10 mouse cellular contexts compared by ENCODE assay signal in genomic region chr8:105469041-105469695, GRCm38 (mm10). TPM values are rescaled to one million over a fixed set of nuclear protein-coding genes. Genes with fewer than 3 reads are reported as not detected.
DNase-seq lines count a peak whose midpoint lies in the region; ATAC-seq and TF ChIP-seq lines count a peak whose summit lies in the region.
"Had no signal": no experiment of that assay in that cellular context is flagged by ENCODE, and none has a peak within 500 bp of the region (broad histone marks: within the 10 kb centered on the region; RNA-seq: fewer than 3 reads in every experiment).

No protein-coding gene starts in this region.

- H3K4me2 ChIP-seq in embryonic facial prominence, embryonic 14.5 days (ENCODE audit: low read depth, low read length) = 0 out of 2 replicates have a peak overlapping the region, but pooled peaks have one; percentile 54
- peak overlapping the region; percentile 57 for H3K4me2 ChIP-seq in hindbrain, embryonic 12.5 days (replicated peaks)
- H3K4me2 ChIP-seq in lung, postnatal 0 days (replicated peaks; ENCODE audit: low read depth, low read length) = peak overlapping the region; percentile 56; the same call in 1 of the 2 replicates
- peak overlapping the region; percentile 68 for H3K4me2 ChIP-seq in neural tube, embryonic 15.5 days
- H3K4me2 ChIP-seq: heart, embryonic 13.5 days had no signal

- H3K4me3 ChIP-seq in embryonic facial prominence, embryonic 14.5 days (ENCODE audit: low read depth, low read length) = no peak overlapping the region
- peak overlapping the region; percentile 41 for H3K4me3 ChIP-seq in hindbrain, embryonic 12.5 days
- no peak overlapping the region for H3K4me3 ChIP-seq in lung, postnatal 0 days (ENCODE audit: low read depth, low read length)
- peak overlapping the region; percentile 45 for H3K4me3 ChIP-seq in neural tube, embryonic 15.5 days (replicated peaks)
- H3K4me3 ChIP-seq: heart, embryonic 13.5 days; megakaryocyte, embryonic 14.5 days had no signal

- no peak for TF ChIP-seq CTCF in lung, postnatal 0 days (IDR thresholded peaks at IDR 0.05)

- 0 out of 2 replicates have a peak, but pooled peaks cover 7% of the 10 kb centered on the region for H3K36me3 ChIP-seq in embryonic facial prominence, embryonic 14.5 days (ENCODE audit: control insufficient read depth, insufficient read depth, low read length)
- peaks cover 18% of the 10 kb centered on the region for H3K36me3 ChIP-seq in hindbrain, embryonic 12.5 days
- no peaks in the 10 kb centered on the region; the same call in 1 of the 2 replicates for H3K36me3 ChIP-seq in lung, postnatal 0 days (ENCODE audit: insufficient read depth, low read length)
- peaks cover 8% of the 10 kb centered on the region; the same call in 1 of the 2 replicates for H3K36me3 ChIP-seq in neural tube, embryonic 15.5 days

- DNase-seq in ovary, adult 18-20 months (ENCODE audit: low spot score) = peak; percentile 83
- no peak for DNase-seq in ovary, postnatal 10 days (ENCODE audit: low spot score)
- peak; percentile 65 for DNase-seq in embryonic facial prominence, embryonic 14.5 days (ENCODE audit: low spot score)
- DNase-seq in lung, postnatal 0 days (ENCODE audit: low spot score) = peak; percentile 66
- no peak for DNase-seq in spleen, postnatal 10 days (ENCODE audit: low spot score in 2 of 2)
- no peak for DNase-seq in thymus, postnatal 36 days

- no peaks in the 10 kb centered on the region for H3K9me3 ChIP-seq in embryonic facial prominence, embryonic 14.5 days (ENCODE audit: control insufficient read depth, low read length)
- no peaks in the 10 kb centered on the region for H3K9me3 ChIP-seq in hindbrain, embryonic 12.5 days (replicated peaks)
- no peaks in the 10 kb centered on the region for H3K9me3 ChIP-seq in lung, postnatal 0 days (ENCODE audit: low read length)
- H3K9me3 ChIP-seq in neural tube, embryonic 15.5 days (replicated peaks) = no peaks in the 10 kb centered on the region
- H3K9me3 ChIP-seq: heart, embryonic 13.5 days; megakaryocyte, embryonic 14.5 days had no signal

- H3K9ac ChIP-seq in embryonic facial prominence, embryonic 14.5 days (ENCODE audit: low read depth, low read length) = no peak overlapping the region
- peak overlapping the region; percentile 63 for H3K9ac ChIP-seq in hindbrain, embryonic 12.5 days
- H3K9ac ChIP-seq in lung, postnatal 0 days (replicated peaks; ENCODE audit: low read depth) = no peak overlapping the region
- no peak overlapping the region; the same call in 1 of the 2 replicates for H3K9ac ChIP-seq in neural tube, embryonic 15.5 days (replicated peaks)
- H3K9ac ChIP-seq: heart, embryonic 13.5 days had no signal

- peaks cover 13% of the 10 kb centered on the region for H3K4me1 ChIP-seq in embryonic facial prominence, embryonic 14.5 days (ENCODE audit: control insufficient read depth, insufficient read depth, low read length)
- peaks cover 71% of the 10 kb centered on the region for H3K4me1 ChIP-seq in hindbrain, embryonic 12.5 days
- H3K4me1 ChIP-seq in lung, postnatal 0 days (ENCODE audit: insufficient read depth, low read depth, low read length) = peaks cover 8% of the 10 kb centered on the region; the same call in 1 of the 2 replicates
- peaks cover 64% of the 10 kb centered on the region for H3K4me1 ChIP-seq in neural tube, embryonic 15.5 days

- WGBS in embryonic facial prominence, embryonic 14.5 days = 58% methylated on average over 4 of the region's 6 CpGs
- 15% methylated on average over 6 of the region's 6 CpGs for WGBS in hindbrain, embryonic 12.5 days
- 42% methylated on average over 6 of the region's 6 CpGs for WGBS in lung, postnatal 0 days
- WGBS in neural tube, embryonic 15.5 days = 19% methylated on average over 6 of the region's 6 CpGs

- H3K27me3 ChIP-seq in embryonic facial prominence, embryonic 14.5 days (replicated peaks; ENCODE audit: control insufficient read depth, insufficient read depth, low read length) = peaks cover 14% of the 10 kb centered on the region
- H3K27me3 ChIP-seq in hindbrain, embryonic 12.5 days = peaks cover 15% of the 10 kb centered on the region
- no peaks in the 10 kb centered on the region for H3K27me3 ChIP-seq in lung, postnatal 0 days (replicated peaks; ENCODE audit: insufficient read depth, low read length)
- peaks cover 5% of the 10 kb centered on the region; the same call in 1 of the 2 replicates for H3K27me3 ChIP-seq in neural tube, embryonic 15.5 days (replicated peaks)

- peak; percentile 3; the same call in 1 of the 2 replicates for ATAC-seq in embryonic facial prominence, embryonic 14.5 days (ENCODE audit: low read depth)
- peak; percentile 62 for ATAC-seq in hindbrain, embryonic 12.5 days (ENCODE audit: low FRiP score)
- peak; percentile 14 for ATAC-seq in lung, postnatal 0 days
- peak; percentile 17; the same call in 1 of the 2 replicates for ATAC-seq in neural tube, embryonic 15.5 days (ENCODE audit: low FRiP score)

- TF ChIP-seq EP300 in lung, postnatal 0 days (IDR thresholded peaks at IDR 0.05) = no peak

- H3K27ac ChIP-seq in embryonic facial prominence, embryonic 14.5 days (replicated peaks; ENCODE audit: low read depth, low read length) = no peak overlapping the region; the same call in 1 of the 2 replicates
- peak overlapping the region; percentile 89 for H3K27ac ChIP-seq in hindbrain, embryonic 12.5 days
- H3K27ac ChIP-seq in lung, postnatal 0 days (ENCODE audit: low read length) = no peak overlapping the region
- H3K27ac ChIP-seq in neural tube, embryonic 15.5 days (replicated peaks) = peak overlapping the region; percentile 78
- H3K27ac ChIP-seq: heart, embryonic 13.5 days had no signal

RNA-seq across cellular contexts. Expression of gene Tppp3, which starts 2.2 kb away (rescaled TPM):
- polyA plus RNA-seq in embryonic facial prominence, embryonic 14.5 days (2014; fragmentation: Nextera tagmentation; extraction: Ambion mirVana) = 186 and 243 TPM in 2 replicates
- polyA plus RNA-seq in hindbrain, embryonic 12.5 days (2016; fragmentation: Nextera tagmentation; extraction: Ambion mirVana) = 162 and 186 TPM in 2 replicates
- polyA plus RNA-seq in lung, postnatal 0 days (2015; fragmentation: Nextera tagmentation; extraction: Ambion mirVana) = 675 and 696 TPM in 2 replicates
- 253 and 288 TPM in 2 replicates for polyA plus RNA-seq in neural tube, embryonic 15.5 days (2015; fragmentation: Nextera tagmentation; extraction: Ambion mirVana)

RNA-seq across cellular contexts. Expression of gene Zdhhc1, which starts 27.5 kb away (rescaled TPM):
- 30.1 and 38.6 TPM in 2 replicates for polyA plus RNA-seq in embryonic facial prominence, embryonic 14.5 days (2014; fragmentation: Nextera tagmentation; extraction: Ambion mirVana)
- polyA plus RNA-seq in hindbrain, embryonic 12.5 days (2016; fragmentation: Nextera tagmentation; extraction: Ambion mirVana) = 35.8 and 36.1 TPM in 2 replicates
- 40.6 and 41.7 TPM in 2 replicates for polyA plus RNA-seq in lung, postnatal 0 days (2015; fragmentation: Nextera tagmentation; extraction: Ambion mirVana)
- polyA plus RNA-seq in neural tube, embryonic 15.5 days (2015; fragmentation: Nextera tagmentation; extraction: Ambion mirVana) = 36.6 and 36.8 TPM in 2 replicates

RNA-seq across cellular contexts. Expression of gene Hsd11b2, which starts 49.4 kb away (rescaled TPM):
- polyA plus RNA-seq in embryonic facial prominence, embryonic 14.5 days (2014; fragmentation: Nextera tagmentation; extraction: Ambion mirVana) = 1.1 and 2.2 TPM in 2 replicates
- polyA plus RNA-seq in hindbrain, embryonic 12.5 days (2016; fragmentation: Nextera tagmentation; extraction: Ambion mirVana) = 24.2 and 24.7 TPM in 2 replicates
- 1.8 and 2.9 TPM in 2 replicates for polyA plus RNA-seq in lung, postnatal 0 days (2015; fragmentation: Nextera tagmentation; extraction: Ambion mirVana)
- 1.0 and 1.1 TPM in 2 replicates for polyA plus RNA-seq in neural tube, embryonic 15.5 days (2015; fragmentation: Nextera tagmentation; extraction: Ambion mirVana)

RNA-seq across cellular contexts. Expression of gene Lrrc36, which starts 55.8 kb away (rescaled TPM):
- polyA plus RNA-seq in embryonic facial prominence, embryonic 14.5 days (2014; fragmentation: Nextera tagmentation; extraction: Ambion mirVana) = 0.46 and 0.58 TPM in 2 replicates
- 2.1 and 3.1 TPM in 2 replicates for polyA plus RNA-seq in hindbrain, embryonic 12.5 days (2016; fragmentation: Nextera tagmentation; extraction: Ambion mirVana)
- polyA plus RNA-seq in lung, postnatal 0 days (2015; fragmentation: Nextera tagmentation; extraction: Ambion mirVana) = 3.7 and 3.9 TPM in 2 replicates
- polyA plus RNA-seq in neural tube, embryonic 15.5 days (2015; fragmentation: Nextera tagmentation; extraction: Ambion mirVana) = 0.23 and 0.27 TPM in 2 replicates

RNA-seq across cellular contexts. Expression of gene Kctd19, which starts 55.9 kb away (rescaled TPM):
- not detected in 2 replicates for polyA plus RNA-seq in embryonic facial prominence, embryonic 14.5 days (2014; fragmentation: Nextera tagmentation; extraction: Ambion mirVana)
- 0.08 TPM in 1 of 2 replicates, not detected in the other for polyA plus RNA-seq in hindbrain, embryonic 12.5 days (2016; fragmentation: Nextera tagmentation; extraction: Ambion mirVana)
- 0.14 and 0.38 TPM in 2 replicates for polyA plus RNA-seq in lung, postnatal 0 days (2015; fragmentation: Nextera tagmentation; extraction: Ambion mirVana)
- polyA plus RNA-seq in neural tube, embryonic 15.5 days (2015; fragmentation: Nextera tagmentation; extraction: Ambion mirVana) = not detected in 2 replicates
- polyA plus RNA-seq: heart, embryonic 13.5 days had no signal

Comparison
In these comparisons a context has a peak if more than half of its experiments do, and no peak if none do; other contexts are left out.
1. DNase-seq: peak in ovary, adult 18-20 months (single experiment), embryonic facial prominence, embryonic 14.5 days (single experiment) and lung, postnatal 0 days (single experiment); none in ovary, postnatal 10 days (single experiment), spleen, postnatal 10 days (0 of 2) and thymus, postnatal 36 days (0 of 2).
2. ATAC-seq: peak in every context shown above with its lines; median percentile 62 in hindbrain, embryonic 12.5 days; 17 in neural tube, embryonic 15.5 days; 14 in lung, postnatal 0 days; 3 in embryonic facial prominence, embryonic 14.5 days.
3. H3K27ac ChIP-seq: peak in hindbrain, embryonic 12.5 days (single experiment) and neural tube, embryonic 15.5 days (single experiment); none in embryonic facial prominence, embryonic 14.5 days (single experiment) and lung, postnatal 0 days (single experiment).
4. H3K4me3 ChIP-seq: peak in hindbrain, embryonic 12.5 days (single experiment) and neural tube, embryonic 15.5 days (single experiment); none in embryonic facial prominence, embryonic 14.5 days (single experiment) and lung, postnatal 0 days (single experiment).
5. Peak in every context shown above with its lines, with median percentiles within 50 percentile points of each other: H3K4me2 ChIP-seq.